Mouse (Mus musculus) 3134 (cell line): ENCODE measurements around the gene Cyp4a14.
"Not testable (repeated sequence)": the region's sequence is repeated elsewhere in the genome, so short reads cannot be mapped to it uniquely, and the experiment has no call there.

Source experiments
- DNase-seq: peaks from one replicate; pipeline ENCODE4 v3.0.0-alpha.2; 2011; ENCODE audit warnings: low spot score; ENCODE audit not compliant: insufficient read length; ENCODE audit errors: extremely low read depth

Cyp4a14 gene

DNA sequence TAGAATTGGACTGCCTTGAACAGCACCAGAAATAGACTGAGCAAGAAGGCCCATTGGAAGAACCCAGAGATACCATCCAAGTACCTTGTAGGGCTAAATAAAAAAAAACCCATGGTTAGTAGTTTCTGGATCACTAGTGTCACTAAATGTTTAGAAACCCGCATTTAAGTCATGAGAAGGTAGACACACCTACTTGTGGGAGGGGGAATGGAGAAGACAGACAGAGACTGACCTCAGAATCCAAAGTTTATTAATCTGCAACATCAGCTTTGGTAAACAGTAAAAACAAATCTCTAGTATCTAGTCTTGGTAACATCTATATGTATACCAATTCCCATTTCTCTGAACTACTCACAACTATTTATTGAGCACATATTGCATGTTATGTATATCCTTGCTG lies at the start of gene Cyp4a14:
Gene Cyp4a14, minus strand, starts transcription at position 142 of the 400 bp plus-strand sequence.
- DNase-seq: no peak

DNA sequence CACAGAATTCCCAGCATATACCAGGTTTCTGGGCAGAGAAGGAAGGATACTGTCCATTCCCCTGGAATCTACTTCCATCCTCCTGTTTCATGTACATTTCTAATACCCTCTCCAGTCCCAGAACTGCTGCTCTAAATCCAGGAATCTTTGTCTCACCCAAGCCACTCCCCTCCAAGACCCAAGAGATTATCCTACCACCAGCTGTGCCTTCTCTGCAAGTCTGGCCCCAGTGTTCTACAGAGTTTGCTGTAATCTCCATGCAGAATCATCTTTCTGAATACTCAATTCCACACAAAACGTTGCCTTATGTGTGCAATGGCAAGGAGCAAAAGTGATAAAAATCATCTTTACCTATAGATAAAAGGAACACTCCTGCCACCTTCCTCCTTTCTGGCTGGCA lies 49.2 kb upstream of the Cyp4a14 start:
- DNase-seq: no peak

DNA sequence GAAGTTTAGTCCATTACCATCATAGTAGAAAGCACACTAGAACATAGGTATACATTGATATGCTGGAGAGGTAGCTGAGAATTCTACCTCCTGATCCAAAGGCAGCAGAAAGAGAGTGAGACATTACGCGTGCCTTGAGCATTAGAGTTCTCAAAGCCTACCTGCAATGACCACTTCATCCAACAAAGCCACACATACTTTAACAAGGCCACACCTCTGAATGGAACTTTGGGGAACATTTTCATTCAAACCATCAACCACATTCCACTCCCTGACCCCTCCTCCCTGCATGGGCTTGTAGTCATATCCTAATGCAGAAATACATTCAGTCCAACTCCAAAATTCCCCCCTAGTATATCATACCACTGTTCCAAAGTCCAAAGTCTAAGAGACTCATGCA lies 25.8 kb upstream of the Cyp4a14 start:
- DNase-seq: no peak

DNA sequence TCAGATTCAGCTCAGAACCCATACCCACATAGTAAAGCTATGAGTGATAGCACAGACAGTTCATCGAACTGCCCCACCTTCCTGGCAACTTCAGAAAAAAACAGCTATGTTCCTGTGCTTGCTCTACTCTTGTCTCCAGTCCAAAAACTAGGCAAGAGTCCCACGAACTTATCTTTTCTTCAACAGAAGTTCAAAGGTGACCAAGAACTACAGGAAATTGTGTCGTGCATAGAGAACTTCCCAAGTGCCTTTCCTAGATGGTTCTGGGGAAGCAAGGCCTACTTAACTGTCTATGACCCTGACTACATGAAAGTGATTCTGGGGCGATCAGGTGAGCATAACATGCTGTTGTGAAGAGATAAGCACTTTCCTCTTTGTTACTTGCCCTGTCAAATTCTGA lies 23.5 kb upstream of the Cyp4a14 start:
- DNase-seq: no peak

DNA sequence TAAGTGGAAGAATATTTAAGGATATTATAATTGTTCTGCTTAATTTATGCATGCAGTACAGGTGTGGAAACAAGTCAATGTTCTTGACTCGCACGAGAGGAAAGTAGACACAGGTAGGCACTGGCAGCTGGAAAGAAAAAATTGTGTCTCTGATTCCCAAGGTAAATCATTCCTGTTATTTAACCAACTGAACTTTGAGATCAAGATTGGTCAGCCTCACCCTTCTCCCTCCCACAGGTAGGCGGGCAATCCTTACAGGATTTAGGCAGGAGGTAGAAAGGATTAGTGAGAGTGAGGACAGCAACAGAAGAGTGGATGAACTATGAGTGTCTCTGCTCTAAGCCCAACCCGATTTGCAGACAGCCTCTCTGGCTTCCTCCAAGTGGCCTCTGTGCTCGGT lies 22.1 kb upstream of the Cyp4a14 start, which contains the start of gene Cyp4a10:
Gene Cyp4a10, plus strand, starts transcription at position 265 of the 400 bp plus-strand sequence.
- not testable (repeated sequence) for DNase-seq

DNA sequence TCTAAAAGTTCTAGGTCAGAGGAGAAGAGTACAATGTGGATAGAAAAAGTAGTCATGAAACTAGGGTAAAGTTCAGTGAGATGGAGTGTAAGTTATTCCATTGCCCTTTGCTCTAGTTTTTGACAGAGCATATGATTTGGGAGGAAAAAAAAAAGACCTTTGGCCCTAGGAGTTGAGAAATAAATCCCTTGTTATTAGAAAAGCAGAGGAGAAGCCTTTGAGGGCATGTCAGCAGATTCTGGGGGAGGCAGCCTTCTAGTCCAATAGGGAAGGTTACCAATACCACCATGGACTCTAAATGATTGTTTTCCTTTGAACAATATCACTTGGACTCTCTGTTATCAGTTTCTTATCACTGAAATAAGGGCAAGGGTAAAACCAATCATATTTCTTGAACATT lies 18.0 kb upstream of the Cyp4a14 start:
- DNase-seq: not testable (repeated sequence)

DNA sequence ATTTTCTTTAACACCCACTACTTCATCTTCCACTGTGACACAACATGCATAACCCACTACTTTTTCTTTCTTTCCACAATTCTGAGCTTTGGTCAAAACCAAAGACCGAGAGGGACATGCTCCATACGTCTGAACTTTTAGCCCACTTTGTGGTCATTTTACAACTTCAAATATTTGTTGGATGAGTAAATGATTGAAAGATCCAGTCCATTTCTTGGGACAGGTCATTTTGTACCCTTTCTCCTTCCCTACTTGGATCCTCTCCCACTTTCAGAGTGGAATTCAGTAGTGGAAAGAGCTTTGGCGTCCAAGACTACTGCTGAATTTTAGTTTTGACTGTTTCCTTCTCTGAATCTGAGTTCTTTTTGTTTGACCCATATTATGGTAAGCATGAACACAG lies 1.5 kb upstream of the Cyp4a14 start:
- no peak for DNase-seq

DNA sequence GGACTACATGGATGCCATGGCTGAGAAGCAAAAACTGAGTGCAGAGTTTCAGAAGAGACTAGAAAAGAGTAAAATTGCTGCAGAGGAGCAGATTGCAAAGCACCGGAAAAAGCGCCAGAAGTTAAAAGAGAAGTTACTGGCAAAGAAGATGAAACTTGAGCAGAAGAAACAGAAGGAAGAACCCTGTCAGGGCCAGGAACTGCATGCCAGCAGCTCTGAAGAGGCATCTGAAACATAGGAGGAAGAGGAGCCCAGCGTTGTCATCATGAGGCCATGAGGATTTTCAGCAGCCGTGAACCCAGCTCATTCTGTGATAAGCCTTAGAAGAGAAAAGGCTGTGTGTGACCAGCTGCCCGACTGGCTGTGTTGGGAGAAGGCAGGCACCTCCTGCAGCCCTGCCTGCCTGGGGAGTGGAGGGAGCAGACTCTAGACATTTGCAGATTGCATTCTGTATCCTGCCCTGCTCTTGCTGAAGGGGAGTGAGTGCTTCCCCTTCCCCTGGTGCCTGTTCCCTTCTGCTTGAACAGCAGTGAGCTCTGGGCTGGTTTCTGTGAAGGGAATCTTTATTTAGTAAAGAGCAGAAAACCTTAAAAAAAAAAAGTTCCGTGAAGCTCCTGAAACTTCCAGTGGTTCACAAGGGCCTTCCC lies 14.8 kb downstream of the Cyp4a14 start:
- no peak for DNase-seq

DNA sequence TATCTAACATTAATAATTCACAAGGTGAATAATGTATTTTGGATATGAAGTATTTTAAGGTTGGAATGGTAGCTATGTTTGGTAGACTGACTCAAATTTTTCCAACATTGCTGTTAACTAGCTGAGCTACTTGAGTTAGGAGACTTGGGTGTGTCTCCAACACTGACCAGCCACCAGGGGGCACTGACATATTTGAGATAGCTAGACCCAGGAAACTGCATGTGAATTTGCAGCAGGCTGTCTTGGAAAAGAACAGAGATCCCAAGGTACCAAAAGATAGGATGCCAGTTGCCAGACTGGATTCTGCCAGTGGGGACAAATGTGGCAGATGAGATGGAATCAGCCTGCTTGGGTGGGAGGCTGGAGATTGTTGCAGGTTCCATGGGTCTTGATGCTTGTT lies 19.9 kb downstream of the Cyp4a14 start:
- not testable (repeated sequence) for DNase-seq

DNA sequence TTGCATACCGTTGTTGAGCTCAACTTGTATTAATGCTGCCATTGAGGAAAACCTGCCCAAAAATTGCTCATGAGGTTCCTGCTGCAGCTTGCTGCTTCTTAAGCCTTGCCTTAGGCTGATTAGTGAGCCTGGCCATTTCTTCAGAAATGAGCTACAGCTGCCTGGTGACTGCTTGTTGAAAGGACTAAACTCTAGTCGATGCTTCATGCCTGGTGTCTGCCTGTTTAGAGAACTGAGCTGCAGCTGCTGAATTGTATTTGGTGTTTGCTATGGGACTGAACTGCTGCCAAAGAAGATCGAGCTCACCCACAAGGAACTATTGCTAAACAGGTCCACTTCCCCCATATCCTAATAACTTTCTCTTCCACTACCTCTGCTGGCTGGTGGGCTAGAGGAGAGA lies 22.4 kb downstream of the Cyp4a14 start:
- DNase-seq: not testable (repeated sequence)

DNA sequence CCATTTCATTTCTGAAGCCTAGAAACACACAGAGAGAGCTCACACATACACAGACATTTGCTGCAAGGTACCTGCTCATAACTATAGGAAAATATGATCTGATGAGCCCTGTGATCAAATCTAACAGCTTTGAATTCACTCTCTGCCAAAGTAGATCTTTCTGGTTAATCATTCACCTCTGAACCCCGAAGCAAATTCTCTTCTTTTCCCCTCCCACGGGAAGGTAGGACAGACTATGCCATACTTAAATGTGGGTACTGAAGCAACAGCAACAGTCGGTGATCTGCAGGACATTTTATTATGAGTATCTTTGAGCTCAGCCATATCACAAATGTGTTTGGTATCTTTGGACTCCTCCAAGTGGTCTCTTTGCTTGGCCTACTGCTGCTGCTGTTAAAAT lies 43.6 kb downstream of the Cyp4a14 start, which contains the start of gene Cyp4a30b:
Gene Cyp4a30b, plus strand, starts transcription at position 301 of the 400 bp plus-strand sequence.
- no peak for DNase-seq

DNA sequence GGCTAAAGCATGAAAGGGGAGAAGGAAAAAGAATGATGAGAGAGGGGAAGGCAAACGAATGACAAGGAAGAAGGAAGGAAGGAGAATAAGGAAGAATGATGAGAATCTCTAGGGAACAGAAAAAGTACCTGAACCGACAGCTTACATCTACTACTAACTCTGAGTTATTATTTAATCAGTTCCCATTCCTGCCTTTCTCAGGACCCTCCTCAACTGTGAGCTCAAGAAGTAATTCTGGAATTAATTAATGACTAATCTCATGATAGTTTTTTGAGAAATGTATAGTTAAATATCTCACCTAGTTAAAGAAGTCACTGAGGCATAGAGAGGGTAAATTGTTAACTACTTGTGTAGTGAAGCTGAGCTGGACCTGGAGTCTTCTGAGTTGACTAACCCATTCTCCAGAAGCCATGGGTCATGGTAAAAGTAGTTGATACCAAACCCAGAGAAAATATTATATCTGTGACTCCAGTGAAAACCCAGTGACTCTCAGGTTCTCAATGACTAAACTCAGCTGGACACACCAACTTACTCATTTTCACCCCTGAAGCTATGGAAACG lies 45.3 kb downstream of the Cyp4a14 start:
- DNase-seq: no peak
